Mouse (Mus musculus): ENCODE results near the gene Rpl36.
A peak's percentile ranks its signal among the peaks of the same experiment; 100 is the strongest.

Rpl36 gene

DNA sequence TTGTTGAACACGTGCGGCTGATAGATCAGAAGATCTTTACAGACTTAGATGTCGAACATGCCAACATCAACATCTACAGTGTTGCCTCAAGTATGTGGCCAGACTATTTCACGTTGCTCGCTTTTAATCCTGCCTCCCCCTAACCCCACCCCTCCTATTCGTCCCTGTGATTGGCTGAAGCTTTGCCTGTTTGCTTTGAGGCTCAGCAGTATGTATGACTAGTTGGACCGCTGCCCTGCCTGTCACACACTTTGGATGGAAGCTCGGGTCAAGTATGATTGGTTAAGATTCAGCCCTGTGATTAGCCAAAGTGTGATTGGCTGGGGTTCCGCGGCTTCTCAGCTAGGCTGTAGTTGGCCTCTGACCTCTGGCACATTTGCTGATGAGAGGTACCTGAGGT is 38.6 kb downstream of the Rpl36 start:
- DNase-seq (ENCODE audit: low spot score), result peak; percentile 18

DNA sequence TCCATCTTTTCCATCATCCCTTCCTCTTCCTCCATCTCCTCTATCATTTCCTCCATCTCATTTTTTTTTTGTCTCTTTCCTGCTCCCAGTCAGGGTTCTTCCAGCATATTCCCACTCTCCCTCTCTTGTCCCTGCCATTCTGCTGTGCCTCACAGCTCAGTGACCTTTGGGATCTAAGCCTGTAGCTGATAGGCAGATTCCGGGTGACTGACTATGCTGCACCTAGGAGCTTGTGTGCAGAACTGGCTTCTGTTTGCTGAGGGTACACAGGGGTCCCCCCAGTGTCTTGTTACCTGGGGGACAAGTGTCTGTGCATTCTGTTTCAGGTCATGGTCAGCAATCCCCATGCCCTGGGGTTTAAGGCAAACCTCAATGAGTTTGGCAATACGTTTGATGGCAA is 41.6 kb downstream of the Rpl36 start:
- DNase-seq (ENCODE audit: low spot score), result no peak

DNA sequence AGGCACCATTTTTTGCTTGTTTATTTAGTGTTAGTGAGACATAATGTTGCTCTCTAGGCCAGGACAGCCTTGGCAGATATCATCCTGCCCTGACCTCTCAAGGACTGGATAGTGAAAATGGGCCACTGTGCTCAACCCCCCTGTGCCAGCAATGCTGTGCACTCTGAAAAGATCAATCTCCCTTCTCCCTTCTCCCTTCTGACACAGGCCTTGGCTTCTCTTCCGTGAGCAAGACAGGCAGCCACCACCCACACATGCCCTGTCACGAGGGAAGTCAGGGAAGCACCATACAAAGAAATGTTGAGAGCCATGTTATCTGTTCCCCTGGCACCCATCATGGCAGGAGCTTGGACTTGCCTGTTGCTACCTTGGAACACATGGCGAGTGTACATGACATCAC is 42.1 kb downstream of the Rpl36 start:
- DNase-seq (ENCODE audit: low spot score), result no peak

DNA sequence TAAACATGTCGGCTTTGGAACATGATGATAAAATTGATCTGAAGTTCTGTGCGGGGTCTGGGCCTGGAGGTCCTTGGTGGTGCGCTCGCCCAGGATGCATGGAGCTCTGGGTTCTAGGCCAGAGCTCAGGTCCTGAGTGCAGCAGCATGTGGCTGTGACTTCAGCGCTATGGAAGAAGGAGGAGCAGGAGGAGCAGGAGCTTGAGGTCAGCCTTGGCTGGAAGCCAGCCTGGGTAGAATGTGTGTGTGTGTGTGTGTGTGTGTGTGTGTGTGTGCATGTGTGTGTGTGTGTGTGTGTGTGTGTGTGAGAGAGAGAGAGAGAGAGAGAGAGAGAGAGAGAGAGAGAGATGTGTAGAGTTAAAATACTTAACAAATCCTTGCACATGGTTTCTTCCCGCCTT is 43.0 kb downstream of the Rpl36 start:
- no peak for DNase-seq (ENCODE audit: low spot score)

DNA sequence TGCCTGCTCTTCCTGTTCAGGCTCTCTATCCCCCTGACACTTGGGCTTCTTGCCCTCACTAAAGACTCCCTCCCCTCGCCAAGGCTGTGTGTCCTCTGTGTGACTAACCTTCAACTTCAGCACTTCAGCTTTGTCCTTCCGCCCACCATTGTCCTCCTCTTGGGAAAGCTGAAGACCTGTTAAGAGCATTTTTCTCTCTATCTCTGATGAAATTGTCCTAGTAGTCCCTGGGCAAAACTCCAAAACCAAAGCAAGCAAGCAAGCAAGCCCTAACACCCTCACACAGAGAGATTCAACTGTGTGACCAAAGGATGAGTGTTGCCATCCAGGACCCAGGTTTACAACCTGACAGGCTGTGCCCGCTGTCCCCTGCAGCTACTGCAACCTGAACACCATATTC is 50.4 kb downstream of the Rpl36 start:
- no peak for DNase-seq (ENCODE audit: low spot score)
